Mouse (Mus musculus): Measurements from ENCODE around the gene Tmem245. TPM values are rescaled to one million over a fixed set of nuclear protein-coding genes. Genes with fewer than 3 reads are reported as not detected.

Gene Tmem245
- total RNA-seq (2023), result 10 to 100 TPM; 34.6 to 37.1 TPM

GRCm38 (mm10) chr4:56946641-56947640, at the start of gene Tmem245:
Tmem245 (minus strand) TSS chr4:56947437.

GRCm38 (mm10) chr4:56990215-56990584, 43.0 kb upstream of the Tmem245 start, which contains the start of gene Frrs1l:
Frrs1l (minus strand) TSS chr4:56990391.

GRCm38 (mm10) chr4:56865003-56865511, 82.2 kb downstream of the Tmem245 start, which contains the start of gene Ctnnal1:
Ctnnal1 (minus strand) TSS chr4:56865188.

Other genes with a start within 250 kb of the Tmem245 start
- gene Gm26657, start 207.4 kb downstream of the Tmem245 start, total RNA-seq (2023), result not detected
- gene Actl7b, start 206.0 kb downstream of the Tmem245 start, total RNA-seq (2023), result 1 to 10 TPM in 1 of 2 experiments, under 1 TPM in 1; 0.77 to 1.1 TPM
- not detected for gene Actl7a, start 204.0 kb downstream of the Tmem245 start, total RNA-seq (2023)
- 10 to 100 TPM; 40.2 to 43.4 TPM for gene Elp1, start 145.1 kb downstream of the Tmem245 start, total RNA-seq (2023)
- gene Fam206a, start 145.1 kb downstream of the Tmem245 start, total RNA-seq (2023), result 10 to 100 TPM; 23.6 to 27.1 TPM
- gene Ctnnal1, start 82.2 kb downstream of the Tmem245 start, total RNA-seq (2023), result 1 to 10 TPM; 3.7 to 5.0 TPM
- not detected for gene Frrs1l, start 43.0 kb upstream of the Tmem245 start, total RNA-seq (2023)
- 1 to 10 TPM; 1.3 to 2.7 TPM for gene Epb41l4b, start 196.0 kb upstream of the Tmem245 start, total RNA-seq (2023)

Data from B cell, adult 67 days (primary cell).